Mouse (Mus musculus) liver, embryonic 12.5 days (tissue): ENCODE results near the gene Ubd. TPM values are rescaled to one million over a fixed set of nuclear protein-coding genes. Genes with fewer than 3 reads are reported as not detected.

Experiments
- ATAC-seq: fragments of 200-750 bp; cut with Nextera tagmentation; 2 replicates; pipeline ENCODE4 v1.8.0; 2017; ENCODE audit warnings: moderate number of reproducible peaks, mild to moderate bottlenecking, moderate library complexity
- H3K27ac ChIP-seq: fragments of 300-500 bp; sonication (generic); 2 replicates; pipeline ENCODE4 v1.5.1; 2016; ENCODE audit warnings: mild to moderate bottlenecking
- H3K27me3 ChIP-seq: fragments of 300-500 bp; sonication (generic); replicated peaks from 2 replicates; pipeline ENCODE4 v1.6.1; 2016; ENCODE audit warnings: mild to moderate bottlenecking, moderate library complexity
- H3K36me3 ChIP-seq: fragments of 300-500 bp; sonication (generic); 2 replicates; pipeline ENCODE4 v1.6.1; 2016; ENCODE audit warnings: mild to moderate bottlenecking, moderate library complexity
- H3K4me1 ChIP-seq: fragments of 300-500 bp; sonication (generic); 2 replicates; pipeline ENCODE4 v1.6.1; 2016
- H3K4me2 ChIP-seq: fragments of 300-500 bp; sonication (generic); 2 replicates; pipeline ENCODE4 v1.6.1; 2016; ENCODE audit warnings: mild to moderate bottlenecking, moderate library complexity
- H3K4me3 ChIP-seq: fragments of 300-500 bp; sonication (generic); 2 replicates; pipeline ENCODE4 v1.5.1; 2016; ENCODE audit warnings: mild to moderate bottlenecking, moderate library complexity
- H3K9ac ChIP-seq: fragments of 300-500 bp; sonication (generic); 2 replicates; pipeline ENCODE4 v1.6.1; 2016; ENCODE audit warnings: mild to moderate bottlenecking, moderate library complexity
- H3K9me3 ChIP-seq: fragments of 300-500 bp; sonication (generic); replicated peaks from 2 replicates; pipeline ENCODE4 v1.6.1; 2016; ENCODE audit warnings: mild to moderate bottlenecking, moderate library complexity
- WGBS: fragments of 180-500 bp; shearing (Covaris S2); methylation state at CpG from one replicate; pipeline ENCODE4 v1.1.7; 2016; ENCODE audit not compliant: insufficient replicate concordance; 5-methylcytosine and 5-hydroxymethylcytosine counted together
- polyA plus RNA-seq: library from polyadenylated mRNA; unstranded; fragments of >200 nt; fragmentation: Nextera tagmentation; extraction: Ambion mirVana; gene quantifications from 2 replicates; pipeline ENCODE4 v1.2.1, GENCODE M21; 2016

Gene Ubd
- not detected in 2 replicates for polyA plus RNA-seq

GRCm38 (mm10) chr17:37193656-37194055 is at the start of gene Ubd:
Ubd (plus strand) TSS chr17:37193892.
- no peak within 1 kb of the TSS for H3K4me3 ChIP-seq
- H3K27me3 ChIP-seq = peaks cover 40% of the 10 kb centered on the region
- H3K4me1 ChIP-seq = no peaks in the 10 kb centered on the region
- H3K27ac ChIP-seq = no peak within 1 kb of the TSS
- no peaks in the 10 kb centered on the region for H3K36me3 ChIP-seq
- H3K4me2 ChIP-seq = no peak within 1 kb of the TSS
- H3K9ac ChIP-seq = no peak within 1 kb of the TSS
- ATAC-seq = no peak
- 72% methylated on average over 2 of the region's 2 CpGs for WGBS
- H3K9me3 ChIP-seq = no peaks in the 10 kb centered on the region

GRCm38 (mm10) chr17:37161394-37161793 is 32.3 kb upstream of the Ubd start, which contains the start of gene Olfr93:
Olfr93 (minus strand) TSS chr17:37161494.
- no peaks in the 10 kb centered on the region for H3K4me1 ChIP-seq
- H3K4me3 ChIP-seq = no peak within 1 kb of the TSS
- H3K9ac ChIP-seq = no peak within 1 kb of the TSS
- H3K27ac ChIP-seq = no peak within 1 kb of the TSS
- H3K36me3 ChIP-seq = no peaks in the 10 kb centered on the region
- ATAC-seq = no peak
- H3K9me3 ChIP-seq = no peaks in the 10 kb centered on the region
- no peak within 1 kb of the TSS for H3K4me2 ChIP-seq
- H3K27me3 ChIP-seq = no peaks in the 10 kb centered on the region

GRCm38 (mm10) chr17:37185474-37185873 is 8.2 kb upstream of the Ubd start:
- ATAC-seq = no peak
- no peak overlapping the region for H3K9ac ChIP-seq

GRCm38 (mm10) chr17:37190711-37191110 is 3.0 kb upstream of the Ubd start:
- ATAC-seq = no peak
- WGBS = 38% methylated on average over 2 of the region's 2 CpGs
- Histone ChIP-seq H3K9ac (no peak overlapping the region), H3K4me3 (no peak overlapping the region), H3K27me3 (peaks cover 10% of the 10 kb centered on the region), H3K27ac (no peak overlapping the region), H3K4me1 (no peaks in the 10 kb centered on the region), H3K9me3 (no peaks in the 10 kb centered on the region), H3K36me3 (no peaks in the 10 kb centered on the region), H3K4me2 (no peak overlapping the region)

More at GRCm38 (mm10) chr17:37185474-37185873, 8.2 kb upstream of the Ubd start:
- H3K36me3 ChIP-seq = no peaks in the 10 kb centered on the region
- H3K4me3 ChIP-seq = no peak overlapping the region
- no peak overlapping the region for H3K4me2 ChIP-seq
- 21% methylated on average over 6 of the region's 6 CpGs for WGBS
- no peaks in the 10 kb centered on the region for H3K27me3 ChIP-seq
- no peak overlapping the region for H3K27ac ChIP-seq
- H3K9me3 ChIP-seq = no peaks in the 10 kb centered on the region
- H3K4me1 ChIP-seq = no peaks in the 10 kb centered on the region

GRCm38 (mm10) chr17:37193032-37193431 is 660 bp upstream of the Ubd start:
- no peaks in the 10 kb centered on the region for H3K36me3 ChIP-seq
- no peak overlapping the region for H3K4me3 ChIP-seq
- no peak overlapping the region for H3K27ac ChIP-seq
- H3K4me1 ChIP-seq = no peaks in the 10 kb centered on the region
- no peak overlapping the region for H3K9ac ChIP-seq
- H3K27me3 ChIP-seq = peaks cover 33% of the 10 kb centered on the region
- no peaks in the 10 kb centered on the region for H3K9me3 ChIP-seq
- H3K4me2 ChIP-seq = no peak overlapping the region
- ATAC-seq = no peak

- no peaks in the 10 kb centered on the region for H3K9me3 ChIP-seq
- H3K4me1 ChIP-seq = no peaks in the 10 kb centered on the region
- no peaks in the 10 kb centered on the region for H3K36me3 ChIP-seq
- 72% methylated on average over 5 of the region's 5 CpGs for WGBS
- no peak overlapping the region for H3K4me3 ChIP-seq
- H3K4me2 ChIP-seq = no peak overlapping the region
- peaks cover 47% of the 10 kb centered on the region for H3K27me3 ChIP-seq
- H3K9ac ChIP-seq = no peak overlapping the region
- ATAC-seq = no peak
- no peak overlapping the region for H3K27ac ChIP-seq
Measured at GRCm38 (mm10) chr17:37194782-37195181, 1.1 kb downstream of the Ubd start.

GRCm38 (mm10) chr17:37196845-37197724 is 3.4 kb downstream of the Ubd start:
- Histone ChIP-seq H3K9me3 (no peaks in the 10 kb centered on the region), H3K4me3 (peak overlapping the region; percentile 41), H3K36me3 (no peaks in the 10 kb centered on the region), H3K4me2 (peak overlapping the region; percentile 66), H3K27ac (no peak overlapping the region), H3K4me1 (no peaks in the 10 kb centered on the region), H3K9ac (no peak overlapping the region), H3K27me3 (peaks cover 57% of the 10 kb centered on the region)
- 2% methylated on average over 77 of the region's 77 CpGs for WGBS
- ATAC-seq = 0 out of 2 replicates have a peak, but pooled peaks have one; percentile 15

GRCm38 (mm10) chr17:37200894-37201293 is 7.2 kb downstream of the Ubd start, which contains the start of gene Olfr94:
Olfr94 (minus strand) TSS chr17:37200994.
- H3K27me3 ChIP-seq = peaks cover 45% of the 10 kb centered on the region
- no peak within 1 kb of the TSS for H3K9ac ChIP-seq
- no peak within 1 kb of the TSS for H3K27ac ChIP-seq
- H3K4me3 ChIP-seq = no peak within 1 kb of the TSS
- no peak within 1 kb of the TSS for H3K4me2 ChIP-seq
- H3K4me1 ChIP-seq = no peaks in the 10 kb centered on the region
- no peak for ATAC-seq
- no peaks in the 10 kb centered on the region for H3K36me3 ChIP-seq
- 67% methylated on average over 2 of the region's 2 CpGs for WGBS
- no peaks in the 10 kb centered on the region for H3K9me3 ChIP-seq

- H3K27me3 ChIP-seq = peaks cover 21% of the 10 kb centered on the region
- no peaks in the 10 kb centered on the region for H3K4me1 ChIP-seq
- no peak overlapping the region for H3K4me2 ChIP-seq
- no peak overlapping the region for H3K9ac ChIP-seq
- H3K4me3 ChIP-seq = no peak overlapping the region
- H3K27ac ChIP-seq = no peak overlapping the region
- no peak; the same call in 1 of the 2 replicates for ATAC-seq
- H3K36me3 ChIP-seq = no peaks in the 10 kb centered on the region
- under 1% methylated on average over 4 of the region's 4 CpGs for WGBS
- H3K9me3 ChIP-seq = no peaks in the 10 kb centered on the region
Measured at GRCm38 (mm10) chr17:37203206-37203916, 9.7 kb downstream of the Ubd start.

- H3K9me3 ChIP-seq = no peaks in the 10 kb centered on the region
- H3K36me3 ChIP-seq = no peaks in the 10 kb centered on the region
- no peak for ATAC-seq
- H3K4me3 ChIP-seq = no peak overlapping the region
- H3K27me3 ChIP-seq = peaks cover 16% of the 10 kb centered on the region
- H3K4me1 ChIP-seq = no peaks in the 10 kb centered on the region
- H3K4me2 ChIP-seq = no peak overlapping the region
- no peak overlapping the region for H3K9ac ChIP-seq
- 27% methylated on average over 3 of the region's 3 CpGs for WGBS
- no peak overlapping the region for H3K27ac ChIP-seq
Measured at GRCm38 (mm10) chr17:37203917-37204236, 10.2 kb downstream of the Ubd start.

GRCm38 (mm10) chr17:37210884-37211768 is 17.4 kb downstream of the Ubd start:
- no peak overlapping the region for H3K9ac ChIP-seq
- ATAC-seq = no peak
- WGBS = 12% methylated on average over 40 of the region's 40 CpGs
- no peaks in the 10 kb centered on the region for H3K4me1 ChIP-seq
- H3K9me3 ChIP-seq = no peaks in the 10 kb centered on the region
- H3K27me3 ChIP-seq = peaks cover 21% of the 10 kb centered on the region
- H3K27ac ChIP-seq = no peak overlapping the region
- H3K4me2 ChIP-seq = peak overlapping the region; percentile 39
- no peak overlapping the region; the same call in 1 of the 2 replicates for H3K4me3 ChIP-seq
- H3K36me3 ChIP-seq = no peaks in the 10 kb centered on the region
